Mouse (Mus musculus) neural tube, embryonic 11.5 days (tissue): ENCODE results near the gene Tut7. TPM values are rescaled to one million over a fixed set of nuclear protein-coding genes. Genes with fewer than 3 reads are reported as not detected.
"Not testable (repeated sequence)": the region's sequence is repeated elsewhere in the genome, so short reads cannot be mapped to it uniquely, and the experiment has no call there.

Experiments
- ATAC-seq: fragments of 200-750 bp; cut with Nextera tagmentation; 2 replicates; pipeline ENCODE4 v1.8.0; 2017; ENCODE audit warnings: moderate number of reproducible peaks, mild to moderate bottlenecking, moderate TSS enrichment, moderate library complexity; ENCODE audit not compliant: insufficient read depth, low FRiP score, low TSS enrichment
- DNase-seq: peaks from one replicate; pipeline ENCODE4 v3.0.0-alpha.2; 2015; ENCODE audit warnings: low spot score
- H3K27ac ChIP-seq: fragments of 300-500 bp; sonication (generic); 2 replicates; pipeline ENCODE4 v1.5.1; 2014; ENCODE audit warnings: low read depth, mild to moderate bottlenecking, low read length
- H3K27me3 ChIP-seq: fragments of 300-500 bp; sonication (generic); 2 replicates; pipeline ENCODE4 v1.6.1; 2014; ENCODE audit warnings: mild to moderate bottlenecking, low read length, mixed read lengths; ENCODE audit not compliant: control insufficient read depth, insufficient read depth
- H3K36me3 ChIP-seq: fragments of 300-500 bp; sonication (generic); 2 replicates; pipeline ENCODE4 v1.6.1; 2014; ENCODE audit warnings: mild to moderate bottlenecking, low read length, moderate library complexity, mixed read lengths; ENCODE audit not compliant: control insufficient read depth, insufficient read depth
- H3K4me1 ChIP-seq: fragments of 300-500 bp; sonication (generic); 2 replicates; pipeline ENCODE4 v1.6.1; 2014; ENCODE audit warnings: low read length, mixed read lengths; ENCODE audit not compliant: control insufficient read depth, insufficient read depth
- H3K4me2 ChIP-seq: fragments of 300-500 bp; sonication (generic); 2 replicates; pipeline ENCODE4 v1.6.1; 2014; ENCODE audit warnings: low read depth, mild to moderate bottlenecking, moderate library complexity
- H3K4me3 ChIP-seq: fragments of 300-500 bp; sonication (generic); 2 replicates; pipeline ENCODE4 v1.5.1; 2014; ENCODE audit warnings: low read depth, low read length
- H3K9ac ChIP-seq: fragments of 300-500 bp; sonication (generic); 2 replicates; pipeline ENCODE4 v1.6.1; 2014; ENCODE audit warnings: mild to moderate bottlenecking, low read length
- H3K9me3 ChIP-seq: fragments of 300-500 bp; sonication (generic); 2 replicates; pipeline ENCODE4 v1.6.1; 2016; ENCODE audit warnings: low read length; ENCODE audit not compliant: control insufficient read depth
- WGBS: fragments of 180-500 bp; shearing (Covaris S2); extraction: QIAGEN DNeasy Blood & Tissue Kit; methylation state at CpG from one replicate; pipeline ENCODE4 v1.1.7; 2014; 5-methylcytosine and 5-hydroxymethylcytosine counted together
- polyA plus RNA-seq: library from polyadenylated mRNA; unstranded; fragments of >200 nt; fragmentation: Nextera tagmentation; extraction: Ambion mirVana; gene quantifications from 2 replicates; pipeline ENCODE4 v1.2.1, GENCODE M21; 2014

Tut7 gene
- polyA plus RNA-seq, 1 experiment from 2014 or later: 51.8 TPM

GRCm38 (mm10) chr13:59739397-59739796 is 83.5 kb downstream of the Tut7 start:
- Histone ChIP-seq H3K9ac (no peak overlapping the region), H3K36me3 (no peaks in the 10 kb centered on the region), H3K27ac (no peak overlapping the region), H3K4me1 (no peaks in the 10 kb centered on the region), H3K27me3 (no peaks in the 10 kb centered on the region), H3K4me3 (no peak overlapping the region), H3K9me3 (no peaks in the 10 kb centered on the region), H3K4me2 (no peak overlapping the region)
- 91% methylated on average over 4 of the region's 4 CpGs for WGBS
- ATAC-seq (no peak), DNase-seq (no peak)

- ATAC-seq: no peak
- no peak overlapping the region for H3K27ac ChIP-seq
- H3K36me3 ChIP-seq: no peaks in the 10 kb centered on the region
- H3K4me2 ChIP-seq: no peak overlapping the region
- DNase-seq: no peak
- no peaks in the 10 kb centered on the region for H3K9me3 ChIP-seq
- 87% methylated on average over 2 of the region's 2 CpGs for WGBS
- no peaks in the 10 kb centered on the region for H3K27me3 ChIP-seq
- H3K4me3 ChIP-seq: no peak overlapping the region
- H3K4me1 ChIP-seq: no peaks in the 10 kb centered on the region
- H3K9ac ChIP-seq: no peak overlapping the region
Observed at GRCm38 (mm10) chr13:59738455-59738854, 84.5 kb downstream of the Tut7 start.

DNA sequence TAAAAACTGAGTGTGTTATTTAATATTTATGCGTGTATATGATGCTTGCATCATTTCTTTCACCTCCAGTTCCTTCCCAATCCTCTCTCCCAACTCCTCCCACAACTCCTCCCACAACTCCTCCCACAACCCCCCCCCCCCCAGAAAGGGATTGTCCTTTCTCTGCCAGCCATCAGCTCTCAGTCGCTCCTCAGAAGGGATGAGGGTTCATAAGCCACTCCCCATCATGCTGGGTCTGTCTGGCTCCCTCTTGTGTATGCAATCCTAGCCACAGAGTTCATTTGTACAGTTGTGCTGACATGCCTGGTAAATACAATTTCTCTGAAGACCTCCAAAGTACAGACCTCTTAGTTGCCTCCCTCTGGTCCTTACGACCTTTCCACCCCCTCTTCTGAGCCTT is 87.8 kb downstream of the Tut7 start:
- ATAC-seq (no peak), DNase-seq (peak; percentile 29)
- Histone ChIP-seq H3K4me2 (no peak overlapping the region), H3K36me3 (no peaks in the 10 kb centered on the region), H3K27me3 (no peaks in the 10 kb centered on the region), H3K4me3 (no peak overlapping the region), H3K27ac (no peak overlapping the region), H3K4me1 (no peaks in the 10 kb centered on the region), H3K9ac (no peak overlapping the region), H3K9me3 (no peaks in the 10 kb centered on the region)
- 36% methylated on average over 3 of the region's 3 CpGs for WGBS

DNA sequence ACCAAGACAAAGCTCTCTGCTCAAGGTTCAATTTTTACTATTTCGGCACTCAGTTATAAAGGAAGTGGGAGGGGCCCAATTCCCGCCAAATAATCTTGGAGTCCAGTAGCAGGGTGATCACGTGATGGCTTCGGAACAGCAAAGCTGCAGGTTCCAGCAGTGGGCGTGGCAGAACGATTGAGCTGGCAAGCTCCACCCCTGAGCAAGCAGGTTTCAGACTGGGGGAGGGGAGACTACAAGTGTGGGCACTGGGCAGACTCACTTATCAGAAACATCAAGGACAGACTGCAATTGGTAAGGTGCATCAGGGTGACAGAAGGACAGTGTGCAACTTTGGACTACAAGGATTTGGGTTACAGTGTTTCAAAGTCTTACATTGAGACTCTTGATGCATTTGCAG is 88.6 kb downstream of the Tut7 start:
- H3K4me1 ChIP-seq, H3K27ac ChIP-seq, H3K9ac ChIP-seq, H3K4me3 ChIP-seq, DNase-seq, H3K4me2 ChIP-seq, ATAC-seq, H3K27me3 ChIP-seq, H3K36me3 ChIP-seq, H3K9me3 ChIP-seq: not testable (repeated sequence)
- 29% methylated on average over 6 of the region's 6 CpGs for WGBS

DNA sequence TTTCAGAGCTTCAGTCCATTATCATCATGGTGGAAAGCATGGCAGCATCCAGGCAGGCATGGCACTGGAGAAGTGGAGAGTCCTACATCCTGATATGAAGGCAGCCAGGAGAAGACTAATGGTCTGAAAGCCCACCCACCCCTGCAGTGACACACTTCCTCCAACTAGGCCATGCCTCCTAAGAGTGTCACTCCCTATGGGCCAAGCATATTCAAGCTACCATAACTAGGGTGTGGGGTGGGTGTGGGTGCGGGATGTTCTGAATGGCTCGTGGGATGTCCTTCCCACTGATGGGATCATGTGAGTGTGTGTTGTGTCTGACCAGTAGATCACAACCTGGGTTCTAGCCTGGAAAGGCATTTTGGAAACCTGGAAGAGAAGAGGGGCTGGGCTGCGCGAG is 89.0 kb downstream of the Tut7 start:
- no peaks in the 10 kb centered on the region for H3K27me3 ChIP-seq
- WGBS: 85% methylated on average over 2 of the region's 4 CpGs
- H3K4me3 ChIP-seq: no peak overlapping the region
- H3K36me3 ChIP-seq: no peaks in the 10 kb centered on the region
- H3K4me2 ChIP-seq: no peak overlapping the region
- no peak overlapping the region for H3K27ac ChIP-seq
- no peak for DNase-seq
- no peak for ATAC-seq
- no peak overlapping the region for H3K9ac ChIP-seq
- H3K4me1 ChIP-seq: no peaks in the 10 kb centered on the region
- H3K9me3 ChIP-seq: no peaks in the 10 kb centered on the region

DNA sequence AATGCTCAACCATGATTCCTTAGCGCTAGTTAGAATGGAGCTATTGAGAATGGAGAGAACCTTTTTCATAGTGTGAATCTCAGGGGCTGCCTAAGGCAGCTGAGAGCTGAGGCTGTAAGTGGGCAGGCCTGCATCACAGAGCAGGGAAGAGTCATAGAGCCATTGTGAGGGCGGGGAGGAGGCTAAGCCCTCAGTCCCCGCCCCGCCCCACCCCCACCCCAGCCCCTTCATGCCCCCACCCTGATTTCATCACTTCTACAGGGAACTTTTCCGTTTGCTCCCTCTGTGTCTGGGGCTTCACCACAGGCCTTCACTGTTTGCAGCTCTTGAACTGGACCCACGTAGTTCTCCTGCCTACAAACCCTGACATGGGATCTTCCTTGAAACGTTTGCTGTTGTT is 91.3 kb downstream of the Tut7 start, which contains the start of gene Spata31d1d:
TSS of gene Spata31d1d (minus strand) at position 101 of the 400 bp plus-strand sequence.
- no peak within 1 kb of the TSS for H3K27ac ChIP-seq
- H3K4me3 ChIP-seq: no peak within 1 kb of the TSS
- H3K27me3 ChIP-seq: no peaks in the 10 kb centered on the region
- no peak within 1 kb of the TSS for H3K4me2 ChIP-seq
- no peaks in the 10 kb centered on the region for H3K4me1 ChIP-seq
- no peak within 1 kb of the TSS for H3K9ac ChIP-seq
- H3K9me3 ChIP-seq: no peaks in the 10 kb centered on the region
- DNase-seq: no peak
- no peaks in the 10 kb centered on the region for H3K36me3 ChIP-seq
- WGBS: 43% methylated on average over 5 of the region's 7 CpGs
- ATAC-seq: no peak

DNA sequence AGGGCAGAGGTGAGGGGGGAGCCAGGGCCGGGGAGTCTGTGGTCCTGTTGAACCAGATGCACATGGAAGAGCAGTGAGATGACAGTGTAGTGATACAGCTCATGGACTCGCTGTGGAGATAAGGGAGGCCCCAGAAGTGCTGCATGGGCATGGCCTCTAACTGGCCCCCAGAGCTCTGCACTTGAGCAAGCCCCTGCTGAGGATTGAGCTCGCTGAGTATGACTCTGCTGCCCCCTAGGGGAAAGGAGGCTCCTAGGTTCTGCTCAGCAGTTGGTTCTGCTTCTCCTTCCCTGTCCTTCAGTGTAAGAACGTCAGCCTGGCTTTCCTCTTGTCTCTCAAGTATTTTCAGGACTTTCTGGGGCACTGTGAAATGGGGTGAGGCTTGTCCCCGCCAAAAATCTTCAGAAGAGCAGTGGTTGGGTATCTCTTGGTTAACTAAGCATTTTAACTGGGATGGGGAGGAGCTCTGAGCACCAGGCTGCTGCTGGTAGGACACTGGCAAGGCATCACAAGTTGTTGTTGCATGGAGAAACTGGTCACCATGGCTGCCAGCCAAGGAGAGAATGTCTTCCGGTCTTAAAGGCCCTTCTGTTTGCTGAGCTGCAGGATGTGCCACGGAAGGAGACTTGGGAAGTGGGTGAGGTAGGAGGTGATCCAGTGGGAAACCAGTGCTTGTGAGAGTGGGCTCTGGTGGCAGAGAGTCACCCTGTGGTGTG is 94.4 kb downstream of the Tut7 start:
- H3K9me3 ChIP-seq: no peaks in the 10 kb centered on the region
- peak; percentile 81 for ATAC-seq
- peak; percentile 86 for DNase-seq
- H3K36me3 ChIP-seq: no peaks in the 10 kb centered on the region
- H3K4me1 ChIP-seq: no peaks in the 10 kb centered on the region
- H3K27me3 ChIP-seq: no peaks in the 10 kb centered on the region
- 31% methylated on average over 7 of the region's 7 CpGs for WGBS
- no peak overlapping the region for H3K4me2 ChIP-seq
- H3K4me3 ChIP-seq: no peak overlapping the region
- H3K27ac ChIP-seq: no peak overlapping the region
- no peak overlapping the region for H3K9ac ChIP-seq

DNA sequence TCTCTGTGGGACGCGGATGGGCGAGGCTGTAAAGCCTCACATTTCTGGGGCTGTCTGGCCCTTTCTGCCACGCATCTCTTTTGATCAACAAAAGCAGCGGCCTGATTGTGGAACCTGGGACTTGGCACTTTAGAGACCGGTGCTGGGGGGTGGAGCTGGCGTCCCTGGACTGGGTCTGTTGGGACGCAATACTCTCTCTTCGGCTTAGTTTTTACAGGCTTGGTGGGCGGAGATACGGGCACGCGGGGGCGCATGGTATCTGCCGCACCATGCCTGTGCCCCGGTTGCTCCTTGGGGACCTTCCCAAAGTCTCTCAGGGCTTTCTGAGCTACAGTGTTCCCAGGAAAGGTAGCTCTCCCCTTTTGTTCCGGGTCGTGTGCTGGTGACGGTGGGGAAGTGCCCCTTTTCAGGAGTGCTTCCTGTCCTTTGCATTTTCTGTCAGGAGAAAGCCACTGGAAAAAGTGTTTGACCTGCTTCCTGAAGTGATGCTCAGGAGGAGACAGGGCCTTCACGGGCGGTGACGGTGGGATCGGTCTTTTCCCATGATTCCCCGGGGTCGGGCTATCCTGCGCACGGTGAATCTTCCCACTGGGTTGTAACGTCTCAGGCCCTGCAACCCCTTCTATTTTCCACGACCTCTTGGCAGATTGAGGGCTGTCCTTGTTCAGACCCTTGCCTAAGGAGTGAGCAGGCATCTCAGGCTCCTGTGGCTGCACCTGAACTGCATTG is 96.6 kb downstream of the Tut7 start:
- 35% methylated on average over 29 of the region's 29 CpGs for WGBS
- Histone ChIP-seq H3K36me3 (no peaks in the 10 kb centered on the region), H3K4me3 (0 out of 2 replicates have a peak overlapping the region, but pooled peaks have one; percentile 8), H3K27ac (no peak overlapping the region), H3K9ac (peak overlapping the region; percentile 0), H3K4me1 (no peaks in the 10 kb centered on the region), H3K4me2 (peak overlapping the region; percentile 28), H3K9me3 (no peaks in the 10 kb centered on the region), H3K27me3 (no peaks in the 10 kb centered on the region)
- ATAC-seq (no peak), DNase-seq (no peak)

DNA sequence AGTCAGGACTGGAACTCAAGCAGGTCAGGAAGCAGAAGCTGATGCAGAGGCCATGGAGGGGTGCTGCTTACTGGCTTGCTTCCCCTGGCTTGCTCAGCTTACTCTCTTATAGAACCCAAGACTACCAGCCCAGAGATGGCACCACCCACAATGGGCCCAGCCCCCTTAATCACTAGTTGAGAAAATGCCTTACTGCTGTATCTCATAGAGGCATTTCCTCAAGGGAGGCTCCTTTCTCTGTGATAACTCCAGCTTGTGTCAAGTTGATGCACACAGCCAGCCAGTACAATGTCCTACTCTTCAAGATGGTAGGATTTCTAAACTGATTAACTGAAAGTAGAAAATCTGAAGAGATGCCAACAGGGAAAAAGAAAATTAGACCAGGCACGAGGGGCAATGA is 100.9 kb downstream of the Tut7 start:
- H3K4me1 ChIP-seq, H3K9ac ChIP-seq: not testable (repeated sequence)
- WGBS: 85% methylated on average over 1 of the region's 1 CpGs

More for the DNA sequence above, 100.9 kb downstream of the Tut7 start:
- not testable (repeated sequence) for ATAC-seq, H3K4me3 ChIP-seq, H3K27me3 ChIP-seq, H3K27ac ChIP-seq, DNase-seq, H3K36me3 ChIP-seq, H3K4me2 ChIP-seq, H3K9me3 ChIP-seq
